Mouse (Mus musculus): ENCODE results near the gene Ppp2r5a. TPM values are rescaled to one million over a fixed set of nuclear protein-coding genes. Genes with fewer than 3 reads are reported as not detected.
A peak's percentile ranks its signal among the peaks of the same experiment; 100 is the strongest.

The Ppp2r5a gene
- polyA plus RNA-seq, 1 experiment, result 73.2 TPM

DNA sequence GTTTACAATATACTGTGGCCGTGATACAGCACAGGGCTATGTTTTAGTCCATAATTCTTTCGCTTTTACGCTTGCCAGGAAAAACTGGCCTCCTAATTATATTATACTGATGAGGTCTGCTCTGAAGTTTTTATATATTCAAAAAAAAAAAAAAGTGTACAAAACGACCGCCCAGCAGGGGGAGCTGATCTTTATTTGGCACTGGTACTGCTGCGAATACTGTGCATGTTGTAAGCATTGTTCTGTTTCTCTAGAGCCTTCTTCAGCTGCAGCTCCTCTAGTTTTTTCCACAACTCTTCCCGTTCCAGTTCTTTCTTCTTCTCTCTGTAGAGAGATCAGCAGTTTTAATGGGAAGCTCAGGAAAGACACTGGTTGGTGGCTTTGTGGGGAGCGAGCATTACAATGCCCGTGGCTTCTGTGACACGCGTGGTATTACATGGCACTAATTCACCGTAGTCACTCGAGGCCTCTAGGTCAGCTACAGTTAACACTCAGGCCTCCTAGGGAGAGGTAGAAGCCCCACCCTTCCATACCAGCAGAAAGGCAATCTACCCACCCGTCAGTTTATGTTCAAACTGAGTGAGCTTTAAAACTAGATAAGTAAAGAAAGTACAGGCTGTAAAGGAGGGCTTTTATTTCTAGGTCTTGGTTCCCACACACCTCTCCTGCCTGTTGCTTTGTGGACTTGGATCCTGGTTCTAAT lies 50.1 kb downstream of the Ppp2r5a start:
- 51% methylated on average over 14 of the region's 14 CpGs for WGBS
- TF ChIP-seq POLR2A (IDR thresholded peaks at IDR 0.05; ENCODE audit: low read depth, low read length) (no peak), CTCF (conservative IDR thresholded peaks at IDR 0.05; ENCODE audit: insufficient read depth, insufficient read length, low read depth, low read length) (peak; percentile 42)
- no peak overlapping the region for H3K4me3 ChIP-seq (ENCODE audit: insufficient read depth, low read depth, low read length)
- H3K27ac ChIP-seq (ENCODE audit: insufficient read depth, low read depth, low read length), result no peak overlapping the region
- no peaks in the 10 kb centered on the region for H3K4me1 ChIP-seq (ENCODE audit: control insufficient read depth, insufficient read depth, low read length)
- peak; percentile 63 for DNase-seq
- no peaks in the 10 kb centered on the region for H3K27me3 ChIP-seq (replicated peaks; ENCODE audit: control insufficient read depth, insufficient read depth, low read length)
- H3K36me3 ChIP-seq (ENCODE audit: control insufficient read depth, insufficient read depth, low read length), result peaks cover 16% of the 10 kb centered on the region

DNA sequence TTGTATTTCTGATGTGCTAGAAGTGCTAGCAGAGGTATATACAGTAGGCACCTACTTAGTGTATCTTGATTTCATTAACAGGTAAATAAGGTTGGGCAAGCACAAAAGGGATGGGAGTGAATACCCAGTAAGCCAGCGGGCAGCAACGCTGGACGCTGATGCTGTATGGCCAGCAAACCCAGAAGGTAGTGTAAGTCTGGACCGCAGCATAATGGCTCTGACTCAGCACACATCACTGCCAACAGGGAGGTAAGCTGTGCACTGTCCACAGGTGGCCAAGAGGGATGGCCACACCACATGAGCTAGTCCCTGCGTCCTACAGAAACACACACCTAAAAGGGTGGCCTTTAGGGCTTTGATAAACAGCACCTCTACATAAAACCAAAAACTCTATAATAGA lies 52.7 kb downstream of the Ppp2r5a start:
- no peak for DNase-seq

DNA sequence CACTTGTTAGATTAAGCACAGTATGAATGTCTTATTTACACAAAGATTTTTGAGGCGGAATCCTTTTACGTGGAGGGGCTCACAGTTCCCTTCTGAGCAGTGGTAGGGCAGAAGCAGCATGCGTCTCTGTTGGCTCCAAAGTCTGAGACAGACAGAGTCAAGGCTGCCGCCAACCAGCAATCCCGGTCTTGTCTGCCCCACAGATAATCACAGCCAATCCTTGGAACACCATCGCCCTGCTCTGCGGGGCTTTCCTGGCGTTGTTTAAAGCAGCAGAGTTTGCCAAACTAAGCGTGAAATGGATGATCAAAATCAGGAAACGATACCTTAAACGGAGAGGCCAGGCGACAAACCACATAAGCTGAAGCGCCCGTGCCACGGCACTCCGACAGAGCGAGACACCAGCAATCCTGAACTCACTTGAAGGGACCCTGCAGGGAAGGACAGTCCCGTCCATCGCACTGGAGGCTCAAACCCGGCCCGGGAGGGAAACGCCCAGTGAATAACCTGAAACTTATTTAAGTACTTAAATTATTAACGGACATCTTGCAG lies 53.5 kb downstream of the Ppp2r5a start:
- 73% methylated on average over 23 of the region's 23 CpGs for WGBS
- H3K27me3 ChIP-seq (replicated peaks; ENCODE audit: control insufficient read depth, insufficient read depth, low read length), result no peaks in the 10 kb centered on the region
- H3K36me3 ChIP-seq (ENCODE audit: control insufficient read depth, insufficient read depth, low read length), result peaks cover 10% of the 10 kb centered on the region
- DNase-seq, result no peak
- TF ChIP-seq POLR2A (IDR thresholded peaks at IDR 0.05; ENCODE audit: low read depth, low read length), result no peak
- TF ChIP-seq CTCF (conservative IDR thresholded peaks at IDR 0.05; ENCODE audit: insufficient read depth, insufficient read length, low read depth, low read length), result no peak
- no peak overlapping the region for H3K27ac ChIP-seq (ENCODE audit: insufficient read depth, low read depth, low read length)
- H3K4me3 ChIP-seq (ENCODE audit: insufficient read depth, low read depth, low read length), result no peak overlapping the region
- H3K4me1 ChIP-seq (ENCODE audit: control insufficient read depth, insufficient read depth, low read length), result no peaks in the 10 kb centered on the region

More for the DNA sequence above, 52.7 kb downstream of the Ppp2r5a start:
- Histone ChIP-seq H3K27ac (ENCODE audit: insufficient read depth, low read depth, low read length) (no peak overlapping the region), H3K36me3 (ENCODE audit: control insufficient read depth, insufficient read depth, low read length) (peaks cover 12% of the 10 kb centered on the region), H3K4me3 (ENCODE audit: insufficient read depth, low read depth, low read length) (no peak overlapping the region), H3K27me3 (replicated peaks; ENCODE audit: control insufficient read depth, insufficient read depth, low read length) (no peaks in the 10 kb centered on the region), H3K4me1 (ENCODE audit: control insufficient read depth, insufficient read depth, low read length) (no peaks in the 10 kb centered on the region)
- 89% methylated on average over 5 of the region's 5 CpGs for WGBS
- no peak for TF ChIP-seq CTCF (conservative IDR thresholded peaks at IDR 0.05; ENCODE audit: insufficient read depth, insufficient read length, low read depth, low read length)
- no peak for TF ChIP-seq POLR2A (IDR thresholded peaks at IDR 0.05; ENCODE audit: low read depth, low read length)

DNA sequence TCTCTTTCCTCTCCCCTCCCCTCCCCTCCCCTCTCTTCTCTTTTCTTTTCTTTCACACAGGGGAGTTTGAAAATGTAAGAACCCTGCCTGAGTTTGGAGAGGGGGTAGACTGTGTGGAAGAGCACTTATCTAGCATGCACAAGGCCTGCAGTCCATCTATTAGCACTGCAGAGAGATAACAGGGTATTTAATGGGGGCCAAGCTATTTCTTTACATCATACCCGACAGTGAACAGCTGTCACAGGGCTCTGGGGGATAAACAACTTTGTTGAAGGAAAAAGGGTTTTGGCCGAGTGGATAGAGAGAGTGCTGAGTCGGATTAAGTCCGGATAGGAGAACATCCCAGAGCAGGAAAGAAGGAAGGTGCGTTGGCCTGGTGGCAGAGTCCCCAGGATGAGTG lies 54.1 kb downstream of the Ppp2r5a start:
- no peaks in the 10 kb centered on the region for H3K4me1 ChIP-seq (ENCODE audit: control insufficient read depth, insufficient read depth, low read length)
- no peak overlapping the region for H3K4me3 ChIP-seq (ENCODE audit: insufficient read depth, low read depth, low read length)
- peaks cover 10% of the 10 kb centered on the region for H3K36me3 ChIP-seq (ENCODE audit: control insufficient read depth, insufficient read depth, low read length)
- WGBS, result 59% methylated on average over 5 of the region's 5 CpGs
- DNase-seq, result no peak
- no peak overlapping the region for H3K27ac ChIP-seq (ENCODE audit: insufficient read depth, low read depth, low read length)
- TF ChIP-seq POLR2A (IDR thresholded peaks at IDR 0.05; ENCODE audit: low read depth, low read length), result no peak
- TF ChIP-seq CTCF (conservative IDR thresholded peaks at IDR 0.05; ENCODE audit: insufficient read depth, insufficient read length, low read depth, low read length), result no peak
- no peaks in the 10 kb centered on the region for H3K27me3 ChIP-seq (replicated peaks; ENCODE audit: control insufficient read depth, insufficient read depth, low read length)

DNA sequence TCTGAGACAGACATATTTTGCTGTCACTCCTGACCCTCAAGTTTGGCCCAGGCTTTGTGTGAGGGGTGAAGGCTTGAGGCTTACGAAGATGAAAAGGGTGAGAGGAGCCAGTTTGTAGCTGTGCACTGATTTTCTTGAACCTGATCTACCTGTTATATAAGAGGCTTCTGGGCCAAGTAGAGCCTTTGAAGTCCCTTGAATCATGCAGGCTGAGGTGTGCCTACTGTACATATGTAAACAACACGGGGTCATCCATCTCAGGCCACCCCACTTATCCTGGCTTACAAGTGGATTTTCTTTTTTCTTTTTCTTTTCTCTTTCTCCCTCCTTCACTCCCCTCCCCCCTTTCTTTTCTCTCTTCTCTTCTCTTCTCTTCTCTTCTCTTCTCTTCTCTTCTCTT lies 54.5 kb downstream of the Ppp2r5a start:
- H3K27ac ChIP-seq (ENCODE audit: insufficient read depth, low read depth, low read length), result no peak overlapping the region
- no peaks in the 10 kb centered on the region for H3K27me3 ChIP-seq (replicated peaks; ENCODE audit: control insufficient read depth, insufficient read depth, low read length)
- H3K4me1 ChIP-seq (ENCODE audit: control insufficient read depth, insufficient read depth, low read length), result no peaks in the 10 kb centered on the region
- 80% methylated on average over 2 of the region's 2 CpGs for WGBS
- no peak for TF ChIP-seq POLR2A (IDR thresholded peaks at IDR 0.05; ENCODE audit: low read depth, low read length)
- TF ChIP-seq CTCF (conservative IDR thresholded peaks at IDR 0.05; ENCODE audit: insufficient read depth, insufficient read length, low read depth, low read length), result no peak
- H3K36me3 ChIP-seq (ENCODE audit: control insufficient read depth, insufficient read depth, low read length), result peaks cover 10% of the 10 kb centered on the region
- DNase-seq, result no peak
- H3K4me3 ChIP-seq (ENCODE audit: insufficient read depth, low read depth, low read length), result no peak overlapping the region

DNA sequence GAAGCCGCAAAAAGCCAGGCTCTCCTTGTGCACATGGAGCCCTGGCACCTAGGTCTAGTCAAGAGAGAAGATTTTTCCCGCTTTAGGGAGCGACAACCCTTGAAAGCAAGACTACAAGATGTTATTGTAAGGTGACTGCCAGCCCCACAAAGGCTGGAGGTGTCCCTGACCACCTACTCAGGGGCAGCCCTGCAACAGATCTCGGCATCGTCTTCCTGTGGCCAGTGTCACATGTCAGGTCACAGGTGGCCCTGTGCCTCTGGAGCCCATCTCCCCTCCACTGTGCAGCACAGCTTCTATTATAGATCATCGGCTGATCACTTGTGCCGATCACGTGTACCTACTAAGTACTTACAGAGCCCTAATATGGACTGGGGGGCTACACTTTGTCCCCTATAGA lies 55.5 kb downstream of the Ppp2r5a start:
- no peak for DNase-seq
- no peak overlapping the region for H3K27ac ChIP-seq (ENCODE audit: insufficient read depth, low read depth, low read length)
- peaks cover 6% of the 10 kb centered on the region for H3K36me3 ChIP-seq (ENCODE audit: control insufficient read depth, insufficient read depth, low read length)
- no peak overlapping the region for H3K4me3 ChIP-seq (ENCODE audit: insufficient read depth, low read depth, low read length)
- no peaks in the 10 kb centered on the region for H3K27me3 ChIP-seq (replicated peaks; ENCODE audit: control insufficient read depth, insufficient read depth, low read length)
- 88% methylated on average over 8 of the region's 8 CpGs for WGBS
- TF ChIP-seq CTCF (conservative IDR thresholded peaks at IDR 0.05; ENCODE audit: insufficient read depth, insufficient read length, low read depth, low read length) (no peak), POLR2A (IDR thresholded peaks at IDR 0.05; ENCODE audit: low read depth, low read length) (no peak)
- H3K4me1 ChIP-seq (ENCODE audit: control insufficient read depth, insufficient read depth, low read length), result no peaks in the 10 kb centered on the region

DNA sequence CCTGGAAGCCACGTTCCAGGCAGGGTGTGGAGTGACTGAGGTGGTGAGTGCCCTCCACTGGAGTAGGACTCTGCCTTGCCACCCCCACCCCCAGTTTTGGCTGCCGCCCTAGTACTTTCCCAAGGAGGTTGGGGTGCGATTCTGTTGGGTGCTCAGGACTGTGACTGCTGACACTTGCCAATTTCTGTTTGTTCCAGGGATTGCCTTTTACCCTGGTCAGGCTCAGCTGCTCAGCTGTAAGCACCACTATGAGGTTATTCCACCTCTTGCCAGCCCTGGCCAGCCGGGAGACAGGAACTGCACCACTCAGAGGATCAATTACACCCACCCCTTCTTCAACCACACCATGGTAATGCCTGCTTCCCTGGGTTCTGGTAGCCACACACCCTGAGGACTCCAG lies 62.5 kb downstream of the Ppp2r5a start:
- no peaks in the 10 kb centered on the region for H3K27me3 ChIP-seq (replicated peaks; ENCODE audit: control insufficient read depth, insufficient read depth, low read length)
- H3K4me3 ChIP-seq (ENCODE audit: insufficient read depth, low read depth, low read length), result no peak overlapping the region
- DNase-seq, result peak; percentile 74
- WGBS, result 56% methylated on average over 4 of the region's 4 CpGs
- H3K4me1 ChIP-seq (ENCODE audit: control insufficient read depth, insufficient read depth, low read length), result 0 out of 2 replicates have a peak, but pooled peaks cover 4% of the 10 kb centered on the region
- TF ChIP-seq CTCF (conservative IDR thresholded peaks at IDR 0.05; ENCODE audit: insufficient read depth, insufficient read length, low read depth, low read length), result no peak
- no peak for TF ChIP-seq POLR2A (IDR thresholded peaks at IDR 0.05; ENCODE audit: low read depth, low read length)
- no peak overlapping the region for H3K27ac ChIP-seq (ENCODE audit: insufficient read depth, low read depth, low read length)
- H3K36me3 ChIP-seq (ENCODE audit: control insufficient read depth, insufficient read depth, low read length), result no peaks in the 10 kb centered on the region

Data from kidney, adult 2 months (tissue).